Mouse (Mus musculus) olfactory bulb, adult 2 months (tissue): ENCODE results near the gene Washc1.

ENCODE experiments used
- CTCF ChIP-seq: fragments of 200-500 bp; IDR thresholded peaks from 2 replicates; pipeline ENCODE4 v1.5.1; 2012; ENCODE audit warnings: low read depth, mild to moderate bottlenecking, low read length, moderate library complexity; ENCODE audit not compliant: insufficient read depth
- POLR2A ChIP-seq: fragments of 200-500 bp; IDR thresholded peaks from 2 replicates; pipeline ENCODE4 v1.6.1; 2012; ENCODE audit warnings: mild to moderate bottlenecking, low read depth, low read length, moderate library complexity; ENCODE audit not compliant: insufficient read depth

GRCm38 (mm10) chr17:66123066-66123815 lies 11.9 kb downstream of the Washc1 start, which contains the start of gene Ddx11:
- TF ChIP-seq CTCF (no peak), POLR2A (peak; percentile 50)
